Mouse (Mus musculus): Measurements from ENCODE around the gene Mfsd6l.
A peak's percentile ranks its signal among the peaks of the same experiment; 100 is the strongest.

DNA sequence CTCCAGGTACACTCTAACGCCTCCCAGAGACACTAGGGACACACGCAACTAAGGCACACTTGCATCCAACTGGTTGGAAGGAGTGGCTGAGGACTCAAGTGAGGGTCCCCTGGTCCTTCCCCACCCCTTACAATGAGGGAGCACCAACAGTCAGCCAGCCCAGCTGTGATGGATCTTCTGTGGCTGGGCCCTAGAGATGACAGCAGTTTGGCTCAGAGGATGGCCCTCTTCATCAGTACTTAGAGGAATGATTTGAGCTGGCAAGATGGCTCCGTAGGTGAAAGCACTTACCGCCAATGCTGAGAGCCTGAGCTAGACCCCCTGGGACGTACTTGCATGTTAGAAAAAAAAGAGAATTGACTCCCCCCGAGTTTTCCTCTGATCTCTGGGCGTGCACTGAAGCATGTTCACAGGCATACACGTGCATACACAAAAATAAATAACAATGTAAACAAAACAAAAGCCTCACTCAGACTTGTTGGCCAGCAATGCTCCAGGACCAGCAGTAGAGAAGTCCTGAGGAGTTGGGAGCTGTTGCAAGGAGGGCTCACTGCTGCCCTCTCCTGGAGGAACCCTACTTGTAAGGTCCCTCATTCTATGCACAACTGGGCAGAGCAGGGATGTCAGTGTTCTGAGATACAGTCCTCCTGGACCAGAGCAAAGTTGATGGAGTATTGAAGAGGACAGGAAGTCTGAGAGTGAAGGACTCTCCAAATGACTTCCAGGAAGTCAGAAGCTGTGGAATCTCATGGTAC, 33.2 kb downstream of the Mfsd6l start:
- TF ChIP-seq CTCF (IDR thresholded peaks at IDR 0.05; ENCODE audit: extremely low read depth, insufficient read depth, insufficient read length, insufficient replicate concordance) (peak; percentile 73; the same call in 1 of the 2 replicates), POLR2A (IDR thresholded peaks at IDR 0.05; ENCODE audit: low read depth, low read length) (no peak)
